Mouse (Mus musculus) C2C12 (cell line): ENCODE measurements around the gene Elovl5. TPM values are rescaled to one million over a fixed set of nuclear protein-coding genes. Genes with fewer than 3 reads are reported as not detected.

Experiments used
- H3K27me3 ChIP-seq: one replicate; pipeline ENCODE4 v1.6.1; 2011; ENCODE audit not compliant: control insufficient read depth, insufficient read depth, insufficient read length
- H3K36me3 ChIP-seq: one replicate; pipeline ENCODE4 v1.6.1; 2011; ENCODE audit not compliant: control insufficient read depth, insufficient read depth
- H3K4me3 ChIP-seq: one replicate; pipeline ENCODE4 v1.5.1; 2011; ENCODE audit warnings: mild to moderate bottlenecking, control low read depth; ENCODE audit not compliant: poor library complexity, insufficient read depth, severe bottlenecking
- H3K79me2 ChIP-seq: one replicate; pipeline ENCODE4 v1.6.1; 2011; ENCODE audit not compliant: control insufficient read depth, insufficient read depth
- H3K79me3 ChIP-seq: one replicate; pipeline ENCODE4 v1.6.1; 2011; ENCODE audit warnings: low read depth, control low read depth
- H3ac ChIP-seq: one replicate; pipeline ENCODE3; 2011; ENCODE audit warnings: low read depth; ENCODE audit not compliant: control insufficient read depth, insufficient read length
- CEBPB ChIP-seq: IDR thresholded peaks from one replicate; pipeline ENCODE4 v1.6.1; 2011; ENCODE audit warnings: low read depth, mild to moderate bottlenecking, control low read depth, moderate library complexity
- CTCF ChIP-seq: IDR thresholded peaks from one replicate; pipeline ENCODE4 v1.5.1; 2011; ENCODE audit not compliant: control insufficient read depth, insufficient read depth, insufficient read length
- FOSL1 ChIP-seq: IDR thresholded peaks from one replicate; pipeline ENCODE4 v1.8.0; 2011; ENCODE audit warnings: mild to moderate bottlenecking, low read length; ENCODE audit not compliant: poor library complexity, insufficient read depth, severe bottlenecking
- MAX ChIP-seq: IDR thresholded peaks from one replicate; pipeline ENCODE4 v1.6.1; 2011; ENCODE audit warnings: mild to moderate bottlenecking, control low read depth
- MYOD1 ChIP-seq: IDR thresholded peaks from one replicate; pipeline ENCODE4 v1.6.1; 2011; ENCODE audit warnings: low read depth; ENCODE audit not compliant: control insufficient read depth, insufficient read length
- MYOG ChIP-seq: IDR thresholded peaks from one replicate; pipeline ENCODE4 v1.6.1; 2011; ENCODE audit not compliant: control insufficient read depth, insufficient read length; ENCODE audit errors: extremely low read depth
- USF1 ChIP-seq: IDR thresholded peaks from one replicate; pipeline ENCODE4 v1.6.1; 2011; ENCODE audit warnings: low read depth, mild to moderate bottlenecking, control low read depth, moderate library complexity
- polyA plus RNA-seq: library from polyadenylated mRNA; unstranded; fragments of >200 nt; fragmentation: generic; extraction: Trizol; gene quantifications from one replicate; pipeline ENCODE4 v1.2.1, GENCODE M21; 2012; ENCODE audit warnings: missing spikeins

Elovl5 gene
- polyA plus RNA-seq, 1 experiment = 33.9 TPM

DNA sequence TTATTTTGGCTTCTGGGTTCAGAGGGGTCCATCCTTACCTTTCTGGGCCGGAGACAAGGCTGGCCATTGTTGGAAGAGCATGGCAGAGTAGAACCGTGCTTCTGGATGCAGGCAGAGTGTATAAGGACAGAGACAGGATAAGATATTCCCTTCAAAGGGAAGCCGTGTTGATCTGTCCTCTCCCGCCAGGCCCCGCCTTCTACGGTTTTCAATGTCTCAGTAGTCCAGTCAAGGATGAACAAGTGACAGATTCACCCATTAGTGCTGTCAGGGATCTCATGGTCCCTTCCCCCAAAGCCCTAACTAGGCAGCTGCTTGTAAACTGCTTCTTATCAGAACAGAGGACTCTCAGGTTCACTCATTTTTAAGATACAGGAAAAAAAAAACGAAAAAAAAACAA is 41.2 kb downstream of the Elovl5 start:
- no peak for TF ChIP-seq USF1
- no peak for TF ChIP-seq CTCF
- TF ChIP-seq MYOG = no peak
- TF ChIP-seq FOSL1 = no peak
- no peak for TF ChIP-seq MAX
- TF ChIP-seq MYOD1 = no peak
- no peak for TF ChIP-seq CEBPB
- Histone ChIP-seq H3K79me3 (peaks cover 5% of the 10 kb centered on the region), H3K27me3 (no peaks in the 10 kb centered on the region), H3K4me3 (no peak overlapping the region), H3K79me2 (peaks cover 29% of the 10 kb centered on the region), H3K36me3 (peaks cover 13% of the 10 kb centered on the region), H3ac (no peak overlapping the region)

DNA sequence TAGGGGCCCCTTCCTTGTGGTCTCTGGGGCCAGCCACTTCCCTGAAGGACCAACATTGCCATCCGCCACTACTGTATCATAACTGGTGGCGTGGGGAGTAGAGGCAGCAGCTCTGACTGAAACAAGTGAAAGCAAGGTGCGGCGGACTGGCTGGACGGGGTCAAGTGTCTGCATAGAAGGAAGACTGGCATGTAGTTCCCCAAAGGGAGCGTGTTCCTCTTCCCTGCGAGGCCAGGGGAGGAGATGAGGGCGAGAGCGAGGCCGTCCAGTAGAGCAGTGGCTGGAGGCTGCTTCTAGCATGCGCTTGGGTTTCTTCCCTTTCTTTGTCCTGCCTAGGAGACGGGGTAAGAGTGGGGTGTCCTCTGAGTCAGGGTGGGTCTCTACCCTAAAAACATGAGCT is 42.6 kb downstream of the Elovl5 start:
- Histone ChIP-seq H3K27me3 (no peaks in the 10 kb centered on the region), H3ac (no peak overlapping the region), H3K4me3 (no peak overlapping the region), H3K36me3 (peaks cover 13% of the 10 kb centered on the region), H3K79me3 (peaks cover 3% of the 10 kb centered on the region), H3K79me2 (peaks cover 15% of the 10 kb centered on the region)
- TF ChIP-seq CTCF = no peak
- no peak for TF ChIP-seq MYOD1

- H3K79me3 ChIP-seq = no peaks in the 10 kb centered on the region
- H3K79me2 ChIP-seq = no peaks in the 10 kb centered on the region
- H3K36me3 ChIP-seq = peaks cover 13% of the 10 kb centered on the region
- TF ChIP-seq CTCF (no peak), CEBPB (no peak), USF1 (no peak), MYOD1 (no peak), MYOG (no peak), FOSL1 (no peak), MAX (no peak)
- no peak overlapping the region for H3K4me3 ChIP-seq
- no peak overlapping the region for H3ac ChIP-seq
- no peaks in the 10 kb centered on the region for H3K27me3 ChIP-seq
Measured at GRCm38 (mm10) chr9:77961350-77961749, 44.2 kb downstream of the Elovl5 start.

DNA sequence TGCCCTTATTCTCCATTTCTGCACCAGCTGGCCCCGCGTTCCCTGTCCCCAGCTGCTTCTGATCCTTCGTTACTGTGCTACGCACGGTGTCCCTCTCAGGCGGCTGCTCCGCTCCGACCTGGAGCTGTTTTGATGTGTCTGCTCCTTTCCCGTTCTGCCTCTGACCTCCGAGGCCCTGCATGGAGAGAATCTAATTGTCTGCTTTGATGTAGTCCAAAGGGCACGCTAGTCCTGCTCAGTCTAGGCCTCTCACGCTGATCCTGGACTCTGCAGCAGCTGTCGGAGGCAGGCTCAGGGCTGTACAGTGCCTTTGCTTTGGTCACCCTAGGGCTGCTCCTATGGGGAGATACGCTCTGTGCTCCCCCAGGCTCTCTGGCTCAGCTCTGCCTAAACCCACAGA is 46.9 kb downstream of the Elovl5 start:
- no peak for TF ChIP-seq USF1
- no peak for TF ChIP-seq CTCF
- no peak for TF ChIP-seq CEBPB
- no peak for TF ChIP-seq MYOD1
- no peak for TF ChIP-seq MAX
- no peak for TF ChIP-seq FOSL1
- TF ChIP-seq MYOG = no peak
- H3K27me3 ChIP-seq = no peaks in the 10 kb centered on the region
- peaks cover 5% of the 10 kb centered on the region for H3K36me3 ChIP-seq

DNA sequence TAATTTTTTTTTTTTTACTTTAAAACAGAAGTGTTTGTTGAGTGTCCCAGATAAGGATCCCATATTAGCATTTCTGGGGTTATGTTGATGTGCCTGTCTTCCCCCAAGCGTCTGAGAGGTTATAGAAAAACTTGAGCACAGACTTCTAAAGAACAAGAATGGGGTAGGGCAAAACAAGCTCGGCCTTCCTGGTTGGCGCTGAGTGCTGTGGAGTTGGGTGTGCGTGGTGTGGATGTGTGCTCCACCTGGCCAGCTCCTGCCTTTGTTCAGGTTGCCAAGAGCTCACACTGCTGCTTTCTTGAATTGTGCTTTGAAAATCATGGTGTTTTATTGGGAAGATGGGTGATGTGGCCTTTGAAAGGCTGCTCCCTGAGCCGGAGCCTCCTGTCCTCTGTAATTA is 48.1 kb downstream of the Elovl5 start:
- TF ChIP-seq FOSL1 (no peak), CEBPB (no peak), USF1 (no peak), CTCF (no peak), MYOD1 (no peak), MYOG (no peak), MAX (no peak)

More for the DNA sequence above, 46.9 kb downstream of the Elovl5 start:
- no peaks in the 10 kb centered on the region for H3K79me2 ChIP-seq
- H3ac ChIP-seq = no peak overlapping the region
- no peaks in the 10 kb centered on the region for H3K79me3 ChIP-seq
- no peak overlapping the region for H3K4me3 ChIP-seq

GRCm38 (mm10) chr9:77965768-77966552 is 48.8 kb downstream of the Elovl5 start:
- Histone ChIP-seq H3K79me3 (no peaks in the 10 kb centered on the region), H3K36me3 (peaks cover 5% of the 10 kb centered on the region), H3ac (no peak overlapping the region), H3K4me3 (no peak overlapping the region), H3K27me3 (no peaks in the 10 kb centered on the region), H3K79me2 (no peaks in the 10 kb centered on the region)
- TF ChIP-seq CEBPB = no peak
- no peak for TF ChIP-seq MAX
- TF ChIP-seq FOSL1 = no peak

More for the DNA sequence above, 48.1 kb downstream of the Elovl5 start:
- H3K79me2 ChIP-seq = no peaks in the 10 kb centered on the region
- H3ac ChIP-seq = no peak overlapping the region
- no peaks in the 10 kb centered on the region for H3K79me3 ChIP-seq
- H3K27me3 ChIP-seq = no peaks in the 10 kb centered on the region
- H3K36me3 ChIP-seq = peaks cover 5% of the 10 kb centered on the region
- H3K4me3 ChIP-seq = no peak overlapping the region
